Mouse (Mus musculus): ENCODE data around the gene Scaf8. TPM values are rescaled to one million over a fixed set of nuclear protein-coding genes. Genes with fewer than 3 reads are reported as not detected.

Scaf8 gene
- total and polyA plus RNA-seq, 3 experiments: 15.6 to 31.4 (median 28.1) TPM

GRCm38 (mm10) chr17:3218364-3218763 is 103.6 kb downstream of the Scaf8 start:
- intact Hi-C loops (cut with DNase I): no loop called here
- no peak for DNase-seq
- WGBS: 69% methylated on average over 7 of the region's 7 CpGs
- H3K79me2 ChIP-seq (replicated peaks; ENCODE audit: control insufficient read depth, insufficient read depth, low read length): no peaks in the 10 kb centered on the region; the same call in 1 of the 2 replicates
- H3K27ac ChIP-seq: peak overlapping the region; percentile 33
- no peaks in the 10 kb centered on the region for H3K27me3 ChIP-seq (ENCODE audit: control insufficient read depth, insufficient read depth, low read length)
- H3K9ac ChIP-seq (ENCODE audit: low read depth, low read length): no peak overlapping the region
- H3K4me3 ChIP-seq: no peak overlapping the region
- TF ChIP-seq CTCF (IDR thresholded peaks at IDR 0.05) (no peak), EP300 (IDR thresholded peaks at IDR 0.05; ENCODE audit: insufficient read depth, low read depth, low read length) (no peak), POLR2A (IDR thresholded peaks at IDR 0.05; ENCODE audit: insufficient read depth, low read depth, low read length) (no peak)
- peaks cover 4% of the 10 kb centered on the region for H3K4me1 ChIP-seq (ENCODE audit: control insufficient read depth, insufficient read depth, low read length)
- no peaks in the 10 kb centered on the region; the same call in 1 of the 2 replicates for H3K36me3 ChIP-seq (ENCODE audit: control insufficient read depth, insufficient read depth, low read length)

GRCm38 (mm10) chr17:3218916-3219315 is 104.1 kb downstream of the Scaf8 start:
- TF ChIP-seq CTCF (IDR thresholded peaks at IDR 0.05) (no peak), POLR2A (IDR thresholded peaks at IDR 0.05; ENCODE audit: insufficient read depth, low read depth, low read length) (no peak)
- Histone ChIP-seq H3K36me3 (ENCODE audit: control insufficient read depth, insufficient read depth, low read length) (no peaks in the 10 kb centered on the region; the same call in 1 of the 2 replicates), H3K9ac (ENCODE audit: low read depth, low read length) (no peak overlapping the region), H3K4me3 (no peak overlapping the region), H3K27ac (peak overlapping the region; percentile 33), H3K27me3 (ENCODE audit: control insufficient read depth, insufficient read depth, low read length) (no peaks in the 10 kb centered on the region), H3K79me2 (replicated peaks; ENCODE audit: control insufficient read depth, insufficient read depth, low read length) (no peaks in the 10 kb centered on the region; the same call in 1 of the 2 replicates), H3K4me1 (ENCODE audit: control insufficient read depth, insufficient read depth, low read length) (peaks cover 4% of the 10 kb centered on the region)
- DNase-seq: no peak
- WGBS: 62% methylated on average over 5 of the region's 5 CpGs
- intact Hi-C loops (cut with DNase I): no loop called here

- Histone ChIP-seq H3K36me3 (ENCODE audit: control insufficient read depth, insufficient read depth, low read length) (no peaks in the 10 kb centered on the region; the same call in 1 of the 2 replicates), H3K4me3 (no peak overlapping the region), H3K4me1 (ENCODE audit: control insufficient read depth, insufficient read depth, low read length) (peaks cover 5% of the 10 kb centered on the region), H3K9ac (ENCODE audit: low read depth, low read length) (no peak overlapping the region), H3K27ac (no peak overlapping the region), H3K27me3 (ENCODE audit: control insufficient read depth, insufficient read depth, low read length) (no peaks in the 10 kb centered on the region), H3K79me2 (replicated peaks; ENCODE audit: control insufficient read depth, insufficient read depth, low read length) (no peaks in the 10 kb centered on the region)
- TF ChIP-seq POLR2A (IDR thresholded peaks at IDR 0.05; ENCODE audit: insufficient read depth, low read depth, low read length): no peak
- WGBS: 45% methylated on average over 11 of the region's 11 CpGs
- DNase-seq: no peak
- intact Hi-C loops (cut with DNase I): loop anchor here (5.0 kb wide), 1 partner anchor 118 kb away; no protein-coding TSS in a partner anchor
Measured at GRCm38 (mm10) chr17:3220201-3220600, 105.4 kb downstream of the Scaf8 start.

- WGBS: 60% methylated on average over 2 of the region's 2 CpGs
Measured at GRCm38 (mm10) chr17:3223071-3223470, 108.3 kb downstream of the Scaf8 start.

GRCm38 (mm10) chr17:3223721-3224120 is 108.9 kb downstream of the Scaf8 start:
- intact Hi-C loops (cut with DNase I): loop anchor here (1.0 to 5.0 kb wide), 3 partner anchors 109 to 139 kb away; partner anchors contain the start of gene Scaf8
- H3K27me3 ChIP-seq (ENCODE audit: control insufficient read depth, insufficient read depth, low read length): no peaks in the 10 kb centered on the region
- peaks cover 4% of the 10 kb centered on the region for H3K4me1 ChIP-seq (ENCODE audit: control insufficient read depth, insufficient read depth, low read length)
- DNase-seq: no peak
- no peak for TF ChIP-seq EP300 (IDR thresholded peaks at IDR 0.05; ENCODE audit: insufficient read depth, low read depth, low read length)
- TF ChIP-seq CTCF (IDR thresholded peaks at IDR 0.05): no peak
- no peaks in the 10 kb centered on the region for H3K36me3 ChIP-seq (ENCODE audit: control insufficient read depth, insufficient read depth, low read length)
- no peak overlapping the region for H3K9ac ChIP-seq (ENCODE audit: low read depth, low read length)
- WGBS: 68% methylated on average over 3 of the region's 3 CpGs
- H3K79me2 ChIP-seq (replicated peaks; ENCODE audit: control insufficient read depth, insufficient read depth, low read length): 0 out of 2 replicates have a peak, but pooled peaks cover 2% of the 10 kb centered on the region
- H3K4me3 ChIP-seq: no peak overlapping the region
- no peak overlapping the region for H3K27ac ChIP-seq

More at GRCm38 (mm10) chr17:3223071-3223470, 108.3 kb downstream of the Scaf8 start:
- Histone ChIP-seq H3K36me3 (ENCODE audit: control insufficient read depth, insufficient read depth, low read length) (no peaks in the 10 kb centered on the region), H3K27me3 (ENCODE audit: control insufficient read depth, insufficient read depth, low read length) (no peaks in the 10 kb centered on the region), H3K27ac (no peak overlapping the region), H3K4me1 (ENCODE audit: control insufficient read depth, insufficient read depth, low read length) (peaks cover 4% of the 10 kb centered on the region), H3K4me3 (no peak overlapping the region), H3K9ac (ENCODE audit: low read depth, low read length) (no peak overlapping the region), H3K79me2 (replicated peaks; ENCODE audit: control insufficient read depth, insufficient read depth, low read length) (0 out of 2 replicates have a peak, but pooled peaks cover 2% of the 10 kb centered on the region)
- TF ChIP-seq POLR2A (IDR thresholded peaks at IDR 0.05; ENCODE audit: insufficient read depth, low read depth, low read length): no peak
- TF ChIP-seq EP300 (IDR thresholded peaks at IDR 0.05; ENCODE audit: insufficient read depth, low read depth, low read length): no peak
- no peak for TF ChIP-seq CTCF (IDR thresholded peaks at IDR 0.05)
- no peak for DNase-seq
- intact Hi-C loops (cut with DNase I): loop anchor here (5.0 kb wide), 1 partner anchor 121 kb away; no protein-coding TSS in a partner anchor

GRCm38 (mm10) chr17:3224383-3225106 is 109.8 kb downstream of the Scaf8 start:
- H3K4me3 ChIP-seq: no peak overlapping the region
- H3K36me3 ChIP-seq (ENCODE audit: control insufficient read depth, insufficient read depth, low read length): no peaks in the 10 kb centered on the region
- peak; percentile 81 to 89 for DNase-seq
- H3K4me1 ChIP-seq (ENCODE audit: control insufficient read depth, insufficient read depth, low read length): peaks cover 1% of the 10 kb centered on the region; the same call in 1 of the 2 replicates
- no peaks in the 10 kb centered on the region for H3K27me3 ChIP-seq (ENCODE audit: control insufficient read depth, insufficient read depth, low read length)
- intact Hi-C loops (cut with DNase I): loop anchor here (1.0 to 5.0 kb wide), 3 partner anchors 110 to 140 kb away; partner anchors contain the start of gene Scaf8
- TF ChIP-seq POLR2A (IDR thresholded peaks at IDR 0.05; ENCODE audit: insufficient read depth, low read depth, low read length) (no peak), CTCF (IDR thresholded peaks at IDR 0.05) (no peak; the same call in 1 of the 2 replicates), EP300 (IDR thresholded peaks at IDR 0.05; ENCODE audit: insufficient read depth, low read depth, low read length) (peak; percentile 94)
- 0 out of 2 replicates have a peak, but pooled peaks cover 2% of the 10 kb centered on the region for H3K79me2 ChIP-seq (replicated peaks; ENCODE audit: control insufficient read depth, insufficient read depth, low read length)
- H3K27ac ChIP-seq: no peak overlapping the region
- H3K9ac ChIP-seq (ENCODE audit: low read depth, low read length): no peak overlapping the region
- 44% methylated on average over 4 of the region's 4 CpGs for WGBS

Data from heart, adult 2 months (tissue).